Mouse (Mus musculus): ENCODE measurements around the gene Slc30a9. TPM values are rescaled to one million over a fixed set of nuclear protein-coding genes. Genes with fewer than 3 reads are reported as not detected.
A peak's percentile ranks its signal among the peaks of the same experiment; 100 is the strongest.

The Slc30a9 gene
- polyA plus RNA-seq (2012; ENCODE audit: insufficient read depth, insufficient read length, missing spikeins), result 46.2 and 49.3 TPM in 2 replicates

- Histone ChIP-seq H3K4me1 (ENCODE audit: control insufficient read depth, insufficient read depth, low read length) (peaks cover 10% of the 10 kb centered on the region), H3K27ac (ENCODE audit: insufficient read depth, low read depth, low read length) (peak within 1 kb of the TSS; percentile 12; the same call in 1 of the 2 replicates), H3K4me3 (ENCODE audit: insufficient read depth, low read length) (peak within 1 kb of the TSS; percentile 76)
- no peak for TF ChIP-seq CTCF (IDR thresholded peaks at IDR 0.05; ENCODE audit: low read depth, low read length)
- TF ChIP-seq POLR2A (IDR thresholded peaks at IDR 0.05; ENCODE audit: borderline replicate concordance, low read depth, low read length), result peak; percentile 65; the same call in 1 of the 2 replicates
Observed at GRCm38 (mm10) chr5:67306698-67307521, at the start of gene Slc30a9. Gene Slc30a9, plus strand, starts transcription at chr5:67306955.

GRCm38 (mm10) chr5:67258473-67258872, 48.3 kb upstream of the Slc30a9 start:
- Histone ChIP-seq H3K27ac (ENCODE audit: insufficient read depth, low read depth, low read length) (no peak overlapping the region), H3K4me1 (ENCODE audit: control insufficient read depth, insufficient read depth, low read length) (peaks cover 18% of the 10 kb centered on the region), H3K4me3 (ENCODE audit: insufficient read depth, low read length) (no peak overlapping the region)
- no peak for TF ChIP-seq POLR2A (IDR thresholded peaks at IDR 0.05; ENCODE audit: borderline replicate concordance, low read depth, low read length)
- no peak for TF ChIP-seq CTCF (IDR thresholded peaks at IDR 0.05; ENCODE audit: low read depth, low read length)

- TF ChIP-seq CTCF (IDR thresholded peaks at IDR 0.05; ENCODE audit: low read depth, low read length) (no peak), POLR2A (IDR thresholded peaks at IDR 0.05; ENCODE audit: borderline replicate concordance, low read depth, low read length) (no peak)
- peaks cover 28% of the 10 kb centered on the region for H3K4me1 ChIP-seq (ENCODE audit: control insufficient read depth, insufficient read depth, low read length)
- H3K27ac ChIP-seq (ENCODE audit: insufficient read depth, low read depth, low read length), result peak overlapping the region; percentile 70
- H3K4me3 ChIP-seq (ENCODE audit: insufficient read depth, low read length), result peak overlapping the region; percentile 87
Observed at GRCm38 (mm10) chr5:67260159-67260530, 46.6 kb upstream of the Slc30a9 start.

GRCm38 (mm10) chr5:67260531-67261371, 46.0 kb upstream of the Slc30a9 start, which contains the start of gene Tmem33:
Gene Tmem33, plus strand, starts transcription at chr5:67260565.
- peaks cover 23% of the 10 kb centered on the region for H3K4me1 ChIP-seq (ENCODE audit: control insufficient read depth, insufficient read depth, low read length)
- H3K4me3 ChIP-seq (ENCODE audit: insufficient read depth, low read length), result peak within 1 kb of the TSS; percentile 87
- TF ChIP-seq CTCF (IDR thresholded peaks at IDR 0.05; ENCODE audit: low read depth, low read length) (no peak), POLR2A (IDR thresholded peaks at IDR 0.05; ENCODE audit: borderline replicate concordance, low read depth, low read length) (no peak)
- H3K27ac ChIP-seq (ENCODE audit: insufficient read depth, low read depth, low read length), result peak within 1 kb of the TSS; percentile 84

GRCm38 (mm10) chr5:67262964-67263363, 43.8 kb upstream of the Slc30a9 start:
- Histone ChIP-seq H3K4me1 (ENCODE audit: control insufficient read depth, insufficient read depth, low read length) (peaks cover 20% of the 10 kb centered on the region), H3K4me3 (ENCODE audit: insufficient read depth, low read length) (no peak overlapping the region), H3K27ac (ENCODE audit: insufficient read depth, low read depth, low read length) (no peak overlapping the region)
- no peak for TF ChIP-seq POLR2A (IDR thresholded peaks at IDR 0.05; ENCODE audit: borderline replicate concordance, low read depth, low read length)
- TF ChIP-seq CTCF (IDR thresholded peaks at IDR 0.05; ENCODE audit: low read depth, low read length), result no peak

GRCm38 (mm10) chr5:67266106-67266505, 40.6 kb upstream of the Slc30a9 start:
- Histone ChIP-seq H3K4me1 (ENCODE audit: control insufficient read depth, insufficient read depth, low read length) (peaks cover 13% of the 10 kb centered on the region), H3K4me3 (ENCODE audit: insufficient read depth, low read length) (no peak overlapping the region), H3K27ac (ENCODE audit: insufficient read depth, low read depth, low read length) (no peak overlapping the region)
- TF ChIP-seq CTCF (IDR thresholded peaks at IDR 0.05; ENCODE audit: low read depth, low read length) (no peak), POLR2A (IDR thresholded peaks at IDR 0.05; ENCODE audit: borderline replicate concordance, low read depth, low read length) (no peak)

GRCm38 (mm10) chr5:67269309-67269708, 37.4 kb upstream of the Slc30a9 start:
- no peak for TF ChIP-seq POLR2A (IDR thresholded peaks at IDR 0.05; ENCODE audit: borderline replicate concordance, low read depth, low read length)
- no peak for TF ChIP-seq CTCF (IDR thresholded peaks at IDR 0.05; ENCODE audit: low read depth, low read length)
- Histone ChIP-seq H3K27ac (ENCODE audit: insufficient read depth, low read depth, low read length) (no peak overlapping the region), H3K4me3 (ENCODE audit: insufficient read depth, low read length) (no peak overlapping the region), H3K4me1 (ENCODE audit: control insufficient read depth, insufficient read depth, low read length) (peaks cover 4% of the 10 kb centered on the region)

GRCm38 (mm10) chr5:67279407-67279806, 27.3 kb upstream of the Slc30a9 start:
- TF ChIP-seq CTCF (IDR thresholded peaks at IDR 0.05; ENCODE audit: low read depth, low read length) (no peak), POLR2A (IDR thresholded peaks at IDR 0.05; ENCODE audit: borderline replicate concordance, low read depth, low read length) (no peak)
- no peaks in the 10 kb centered on the region for H3K4me1 ChIP-seq (ENCODE audit: control insufficient read depth, insufficient read depth, low read length)
- H3K4me3 ChIP-seq (ENCODE audit: insufficient read depth, low read length), result no peak overlapping the region
- H3K27ac ChIP-seq (ENCODE audit: insufficient read depth, low read depth, low read length), result no peak overlapping the region

GRCm38 (mm10) chr5:67279840-67280239, 26.9 kb upstream of the Slc30a9 start:
- Histone ChIP-seq H3K4me1 (ENCODE audit: control insufficient read depth, insufficient read depth, low read length) (no peaks in the 10 kb centered on the region), H3K4me3 (ENCODE audit: insufficient read depth, low read length) (no peak overlapping the region), H3K27ac (ENCODE audit: insufficient read depth, low read depth, low read length) (no peak overlapping the region)
- TF ChIP-seq POLR2A (IDR thresholded peaks at IDR 0.05; ENCODE audit: borderline replicate concordance, low read depth, low read length) (no peak), CTCF (IDR thresholded peaks at IDR 0.05; ENCODE audit: low read depth, low read length) (no peak)
